Mouse (Mus musculus) forebrain, embryonic 16.5 days (tissue): ENCODE measurements around the gene Igflr1. TPM values are rescaled to one million over a fixed set of nuclear protein-coding genes. Genes with fewer than 3 reads are reported as not detected.
A peak's percentile ranks its signal among the peaks of the same experiment; 100 is the strongest.

Source experiments
- ATAC-seq: fragments of 200-750 bp; cut with Nextera tagmentation; 2 replicates; pipeline ENCODE4 v1.8.0; 2017; ENCODE audit warnings: mild to moderate bottlenecking, moderate library complexity
- H3K27ac ChIP-seq: fragments of 300-500 bp; sonication (generic); 2 replicates; pipeline ENCODE4 v1.5.1; 2014; ENCODE audit warnings: low read length, control low read depth
- H3K27me3 ChIP-seq: fragments of 300-500 bp; sonication (generic); replicated peaks from 2 replicates; pipeline ENCODE4 v1.6.1; 2014; ENCODE audit warnings: low read length; ENCODE audit not compliant: control insufficient read depth, insufficient read depth
- H3K36me3 ChIP-seq: fragments of 300-500 bp; sonication (generic); 2 replicates; pipeline ENCODE4 v1.6.1; 2014; ENCODE audit not compliant: control insufficient read depth, insufficient read depth
- H3K4me1 ChIP-seq: fragments of 300-500 bp; sonication (generic); replicated peaks from 2 replicates; pipeline ENCODE4 v1.6.1; 2014; ENCODE audit warnings: low read length; ENCODE audit not compliant: control insufficient read depth, insufficient read depth
- H3K4me2 ChIP-seq: fragments of 300-500 bp; sonication (generic); 2 replicates; pipeline ENCODE4 v1.6.1; 2014; ENCODE audit warnings: mild to moderate bottlenecking, low read length, control low read depth
- H3K4me3 ChIP-seq: fragments of 300-500 bp; sonication (generic); replicated peaks from 2 replicates; pipeline ENCODE4 v1.5.1; 2014; ENCODE audit warnings: mild to moderate bottlenecking, low read length, control low read depth
- H3K9ac ChIP-seq: fragments of 300-500 bp; sonication (generic); replicated peaks from 2 replicates; pipeline ENCODE4 v1.6.1; 2014; ENCODE audit warnings: low read depth, low read length, control low read depth
- H3K9me3 ChIP-seq: fragments of 300-500 bp; sonication (generic); 2 replicates; pipeline ENCODE4 v1.6.1; 2016; ENCODE audit warnings: low read length; ENCODE audit not compliant: control insufficient read depth
- WGBS: fragments of 180-500 bp; shearing (Covaris S2); extraction: QIAGEN DNeasy Blood & Tissue Kit; methylation state at CpG from one replicate; pipeline ENCODE4 v1.1.7; 2014; 5-methylcytosine and 5-hydroxymethylcytosine counted together
- polyA plus RNA-seq: library from polyadenylated mRNA; unstranded; fragments of >200 nt; fragmentation: Nextera tagmentation; extraction: Ambion mirVana; gene quantifications from 2 replicates; pipeline ENCODE4 v1.2.1, GENCODE M21; 2015

Gene Igflr1
- polyA plus RNA-seq, 1 experiment from 2014 or later: 6.3 TPM

DNA sequence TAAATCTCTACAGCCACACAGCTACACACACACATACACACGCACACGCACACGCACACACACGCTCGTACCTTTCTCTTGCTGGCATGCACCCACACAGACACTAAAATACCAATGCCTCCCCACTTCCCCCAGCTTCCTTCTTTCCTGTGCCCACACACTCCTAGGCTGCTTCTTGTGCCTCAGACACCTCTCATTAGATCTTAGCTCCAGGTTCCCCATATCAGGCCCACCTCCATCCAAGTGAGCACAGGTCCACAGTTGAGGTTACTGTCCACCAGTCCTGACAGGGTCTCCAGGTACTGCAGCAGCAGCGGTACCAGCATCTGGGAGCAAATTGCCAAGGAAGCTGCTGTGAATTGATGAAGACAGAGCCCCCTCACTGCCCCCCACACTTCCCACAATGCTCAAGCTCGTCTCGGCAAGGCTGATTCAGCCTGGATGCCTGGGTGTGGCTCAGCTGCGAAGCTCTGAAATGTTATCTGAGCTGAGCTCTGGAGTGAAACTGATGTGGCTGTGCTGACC is 33.9 kb upstream of the Igflr1 start:
- H3K4me2 ChIP-seq: no peak overlapping the region
- peaks cover 37% of the 10 kb centered on the region for H3K36me3 ChIP-seq
- no peak overlapping the region for H3K4me3 ChIP-seq
- no peak overlapping the region for H3K27ac ChIP-seq
- H3K9me3 ChIP-seq: no peaks in the 10 kb centered on the region
- 80% methylated on average over 9 of the region's 9 CpGs for WGBS
- H3K9ac ChIP-seq: no peak overlapping the region
- peaks cover 35% of the 10 kb centered on the region for H3K4me1 ChIP-seq
- no peak for ATAC-seq
- no peaks in the 10 kb centered on the region for H3K27me3 ChIP-seq

DNA sequence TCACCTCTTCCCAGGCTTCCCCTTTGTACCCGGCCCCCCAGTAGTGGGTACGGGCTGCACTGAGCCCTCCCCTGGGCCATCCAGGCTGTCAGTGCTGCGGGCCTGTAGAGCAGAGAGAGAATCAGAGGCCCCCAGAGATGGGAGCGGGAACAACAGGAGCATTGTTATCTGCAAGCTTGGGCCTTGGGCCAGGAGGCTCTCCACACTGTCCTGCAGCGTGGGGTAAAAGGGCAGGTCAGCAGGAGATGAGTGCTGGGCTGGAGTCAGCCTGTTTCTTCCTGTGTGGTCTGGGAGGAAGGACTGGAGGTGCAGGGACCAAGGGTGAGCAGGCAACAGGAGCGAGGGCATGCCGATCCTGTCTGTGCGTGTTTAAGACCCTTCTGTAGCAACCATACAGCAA is 32.3 kb upstream of the Igflr1 start:
- H3K4me2 ChIP-seq: peak overlapping the region; percentile 77
- peak overlapping the region; percentile 84 for H3K4me3 ChIP-seq
- ATAC-seq: no peak
- 8% methylated on average over 8 of the region's 8 CpGs for WGBS
- peaks cover 26% of the 10 kb centered on the region for H3K36me3 ChIP-seq
- H3K27ac ChIP-seq: no peak overlapping the region
- no peaks in the 10 kb centered on the region for H3K27me3 ChIP-seq
- H3K4me1 ChIP-seq: peaks cover 35% of the 10 kb centered on the region
- no peaks in the 10 kb centered on the region for H3K9me3 ChIP-seq
- H3K9ac ChIP-seq: peak overlapping the region; percentile 90

DNA sequence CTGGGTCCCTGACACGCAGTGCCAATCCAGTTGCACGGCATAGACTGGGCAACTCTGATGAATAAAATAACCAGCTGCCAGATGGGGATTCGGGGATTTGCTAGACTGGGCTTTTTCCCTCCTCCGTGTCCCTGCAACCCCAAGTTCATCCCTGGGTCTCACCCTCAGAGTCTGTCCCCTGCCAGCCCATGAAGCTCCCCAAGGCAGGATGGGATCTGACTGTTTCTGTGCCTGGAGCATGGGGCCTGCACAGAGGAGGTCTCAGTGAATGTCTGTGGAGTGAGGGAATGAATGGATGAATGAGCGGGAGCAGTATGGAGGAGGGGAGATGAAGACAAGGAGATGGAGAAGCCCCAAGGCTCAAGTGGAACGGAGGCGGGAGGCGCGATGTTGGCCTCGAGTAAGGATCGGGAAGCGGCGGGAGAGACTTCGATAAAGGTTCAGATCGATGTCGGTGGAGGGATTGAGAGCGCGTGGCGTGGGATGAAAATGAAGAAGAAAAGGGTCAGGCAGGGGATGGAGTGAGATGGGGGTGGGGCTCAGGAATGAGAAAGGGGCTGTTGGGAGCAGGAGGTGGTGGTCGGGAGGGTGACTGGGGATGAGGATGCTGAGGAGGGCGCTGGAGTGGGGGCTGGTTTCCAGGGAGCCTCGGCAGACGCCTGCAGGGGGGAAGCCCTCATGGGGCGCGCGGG is 31.1 kb upstream of the Igflr1 start:
- Histone ChIP-seq H3K4me1 (peaks cover 35% of the 10 kb centered on the region), H3K9me3 (no peaks in the 10 kb centered on the region), H3K27ac (peak overlapping the region; percentile 93), H3K4me3 (peak overlapping the region; percentile 84), H3K27me3 (no peaks in the 10 kb centered on the region), H3K9ac (peak overlapping the region; percentile 90), H3K36me3 (peaks cover 19% of the 10 kb centered on the region), H3K4me2 (peak overlapping the region; percentile 77)
- 1% methylated on average over 26 of the region's 26 CpGs for WGBS
- ATAC-seq: peak; percentile 55

DNA sequence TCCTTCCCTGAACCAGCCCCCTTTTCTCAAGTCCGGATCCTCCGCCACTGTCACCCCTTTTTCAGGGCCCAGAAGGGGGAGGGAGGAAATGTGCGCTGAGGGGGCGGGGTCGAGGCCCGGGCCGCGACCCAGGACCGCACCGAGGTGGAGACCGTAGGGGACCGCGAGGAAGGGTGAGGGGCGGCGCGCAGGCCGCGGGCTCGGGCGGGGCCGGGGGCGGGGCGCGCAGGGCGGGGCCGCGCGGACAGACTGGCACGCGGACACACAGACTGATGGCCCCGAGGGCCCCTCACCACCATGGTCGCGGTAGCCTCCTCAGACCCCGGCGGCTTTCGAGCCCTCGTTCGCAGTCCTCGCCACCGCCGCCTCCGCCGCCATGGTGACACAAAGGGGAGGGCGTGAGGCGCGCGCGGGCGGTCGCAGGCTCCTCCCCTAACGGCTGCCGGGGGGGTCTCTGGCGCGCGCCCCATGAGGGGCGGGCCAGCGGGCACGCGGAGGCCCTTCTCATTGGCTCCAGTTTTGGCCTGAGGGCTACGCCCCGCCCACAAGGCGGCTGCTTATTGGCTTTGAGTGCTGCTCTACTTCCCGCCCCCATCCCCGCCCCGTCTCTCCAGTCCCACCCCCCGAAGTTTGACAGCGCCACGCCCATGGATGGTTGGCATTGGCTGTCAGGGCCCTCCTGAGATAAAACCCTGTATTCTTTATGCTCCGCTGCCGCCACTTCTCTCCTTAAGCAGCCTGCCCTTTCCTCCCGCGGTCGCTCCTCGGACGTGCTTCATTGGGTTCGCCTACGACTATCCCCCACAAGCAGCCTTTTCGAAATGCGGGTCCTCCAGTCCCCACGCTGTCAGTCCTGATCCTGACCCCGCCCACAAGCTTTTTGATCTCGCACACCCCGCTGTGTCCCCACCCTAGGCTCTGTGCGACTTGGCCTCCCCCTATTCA is 30.3 kb upstream of the Igflr1 start, which contains the start of gene Arhgap33:
Gene Arhgap33, minus strand, starts transcription at position 428 of the 945 bp plus-strand sequence.
- Histone ChIP-seq H3K27me3 (no peaks in the 10 kb centered on the region), H3K4me3 (peak within 1 kb of the TSS; percentile 84), H3K36me3 (peaks cover 20% of the 10 kb centered on the region), H3K4me1 (peaks cover 35% of the 10 kb centered on the region), H3K4me2 (peak within 1 kb of the TSS; percentile 77), H3K9me3 (no peaks in the 10 kb centered on the region), H3K9ac (peak within 1 kb of the TSS; percentile 90), H3K27ac (peak within 1 kb of the TSS; percentile 95)
- ATAC-seq: peak; percentile 87
- under 1% methylated on average over 76 of the region's 84 CpGs for WGBS

DNA sequence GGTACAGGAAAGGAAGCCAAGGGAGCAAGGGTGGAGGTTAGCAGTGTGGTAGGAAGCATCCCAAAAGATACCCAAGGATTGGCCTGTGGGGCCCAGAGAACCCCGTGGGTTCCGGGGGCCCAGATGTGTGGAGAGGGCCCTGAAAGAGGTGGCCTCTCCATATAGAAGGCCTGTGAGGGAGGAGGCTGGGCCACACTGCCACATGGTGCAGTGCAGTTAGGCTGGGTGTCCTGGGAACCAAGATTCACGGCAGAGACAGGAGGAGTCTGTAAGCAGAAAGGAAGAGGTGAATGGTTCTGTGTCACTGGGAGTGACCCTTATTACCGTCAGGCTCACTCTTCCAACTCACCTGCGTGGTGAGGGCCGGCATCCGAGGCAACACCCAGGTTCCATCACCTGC is 24.7 kb upstream of the Igflr1 start:
- no peak overlapping the region for H3K9ac ChIP-seq
- H3K27me3 ChIP-seq: no peaks in the 10 kb centered on the region
- 93% methylated on average over 7 of the region's 7 CpGs for WGBS
- no peak overlapping the region for H3K27ac ChIP-seq
- no peak overlapping the region for H3K4me3 ChIP-seq
- no peak for ATAC-seq
- no peaks in the 10 kb centered on the region for H3K9me3 ChIP-seq
- H3K4me1 ChIP-seq: peaks cover 5% of the 10 kb centered on the region
- no peak overlapping the region for H3K4me2 ChIP-seq
- peaks cover 11% of the 10 kb centered on the region for H3K36me3 ChIP-seq

DNA sequence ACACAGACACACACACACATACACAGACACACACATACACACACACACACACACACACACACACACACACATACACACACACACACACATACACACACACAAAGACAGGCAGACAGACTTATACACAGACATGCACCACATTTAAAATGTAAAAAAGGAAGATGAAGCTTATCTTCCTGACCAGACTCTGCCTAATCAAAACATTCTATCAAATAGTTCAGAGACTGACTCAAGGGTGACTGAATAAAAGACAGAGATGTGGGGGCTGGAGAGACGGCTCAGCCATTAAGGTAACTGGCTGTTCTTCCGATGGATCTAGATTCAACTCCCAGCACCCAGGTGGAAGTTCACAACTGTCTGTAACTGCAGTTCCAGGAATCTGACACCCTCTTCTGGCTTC is 20.9 kb upstream of the Igflr1 start:
- peaks cover 12% of the 10 kb centered on the region for H3K36me3 ChIP-seq

DNA sequence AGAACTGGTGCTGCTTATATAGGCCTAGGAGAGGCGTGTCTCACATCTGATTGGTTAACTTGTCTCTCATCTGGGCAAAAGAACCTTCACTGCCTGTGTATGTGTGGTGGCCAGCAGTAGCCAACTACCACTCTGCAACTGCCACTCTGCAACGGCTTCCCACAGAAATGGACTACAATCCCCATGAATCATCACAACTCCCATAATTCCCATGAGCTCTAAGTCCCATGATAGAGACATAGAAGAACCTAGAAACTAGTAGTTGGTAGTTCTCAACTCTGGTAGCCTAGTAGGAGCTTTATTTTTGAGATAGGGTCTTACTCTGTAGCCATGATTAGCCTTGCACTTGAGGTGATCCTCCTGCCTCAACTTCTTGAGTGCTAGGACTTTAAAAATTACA is 15.3 kb upstream of the Igflr1 start:
- Histone ChIP-seq H3K9ac (no peak overlapping the region), H3K27me3 (no peaks in the 10 kb centered on the region), H3K9me3 (no peaks in the 10 kb centered on the region), H3K4me3 (no peak overlapping the region), H3K36me3 (peaks cover 7% of the 10 kb centered on the region), H3K4me1 (peaks cover 16% of the 10 kb centered on the region), H3K4me2 (no peak overlapping the region), H3K27ac (no peak overlapping the region)
- WGBS: 94% methylated on average over 2 of the region's 2 CpGs
- no peak for ATAC-seq

More for the DNA sequence above, 20.9 kb upstream of the Igflr1 start:
- WGBS: 93% methylated on average over 2 of the region's 2 CpGs
- Histone ChIP-seq H3K27me3 (no peaks in the 10 kb centered on the region), H3K4me1 (no peaks in the 10 kb centered on the region), H3K9me3 (no peaks in the 10 kb centered on the region), H3K4me2 (no peak overlapping the region), H3K4me3 (no peak overlapping the region), H3K27ac (no peak overlapping the region), H3K9ac (no peak overlapping the region)
- no peak for ATAC-seq

DNA sequence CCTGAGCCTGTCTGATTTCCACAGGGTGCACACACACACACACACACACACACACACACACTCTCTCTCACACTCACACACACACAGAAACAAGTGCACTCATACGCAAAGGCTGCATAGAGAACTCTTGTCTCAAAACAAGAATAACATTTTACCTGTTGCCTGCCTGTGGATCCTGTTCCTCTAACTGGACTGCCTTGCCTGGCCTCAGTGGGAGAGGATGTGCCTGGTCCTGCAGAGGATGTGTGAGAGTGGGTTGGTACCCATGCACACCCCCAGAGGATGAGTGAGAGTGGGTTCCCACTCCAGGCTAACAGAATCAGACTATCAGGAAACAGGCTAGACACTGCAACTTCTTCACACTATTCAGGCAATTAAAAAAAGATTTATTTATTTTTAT is 14.6 kb upstream of the Igflr1 start:
- no peak overlapping the region for H3K27ac ChIP-seq
- WGBS: 100% methylated on average over 1 of the region's 1 CpGs
- no peak for ATAC-seq
- peaks cover 16% of the 10 kb centered on the region for H3K4me1 ChIP-seq
- no peaks in the 10 kb centered on the region for H3K27me3 ChIP-seq
- H3K4me3 ChIP-seq: no peak overlapping the region
- H3K9me3 ChIP-seq: no peaks in the 10 kb centered on the region
- peaks cover 9% of the 10 kb centered on the region for H3K36me3 ChIP-seq
- H3K4me2 ChIP-seq: no peak overlapping the region
- no peak overlapping the region for H3K9ac ChIP-seq

DNA sequence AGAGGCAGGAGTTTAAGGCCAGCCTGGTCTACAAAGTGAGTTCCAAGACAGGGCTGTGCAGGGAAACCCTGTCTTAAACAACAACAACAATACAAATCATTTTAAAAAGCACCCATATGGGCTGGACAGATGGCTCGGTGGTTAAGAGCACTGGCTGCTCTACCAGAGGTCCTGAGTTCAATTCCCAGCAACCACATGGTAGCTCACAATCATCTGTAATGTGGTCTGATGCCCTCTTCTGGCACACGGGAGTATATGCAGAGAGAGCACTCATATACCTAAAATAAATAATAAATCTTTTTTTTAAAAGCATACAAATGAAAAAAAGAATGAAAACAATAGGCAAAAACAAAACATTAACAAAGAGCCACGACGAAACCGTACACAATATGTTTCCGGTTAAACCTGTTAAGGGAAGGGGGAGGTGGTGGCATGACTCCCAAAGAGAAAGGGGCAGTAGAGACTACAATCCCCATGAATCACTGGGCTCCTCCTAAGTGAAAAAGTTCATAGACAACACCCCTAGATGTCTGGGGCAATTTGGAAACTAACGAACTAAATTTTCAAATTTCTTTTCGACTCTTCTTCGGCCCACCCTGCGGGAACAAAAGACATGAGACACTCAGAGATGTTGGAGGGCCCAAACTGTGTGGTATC is 13.7 kb upstream of the Igflr1 start:
- ATAC-seq: peak; percentile 70
- Histone ChIP-seq H3K4me2 (peak overlapping the region; percentile 48), H3K9me3 (no peaks in the 10 kb centered on the region), H3K36me3 (peaks cover 11% of the 10 kb centered on the region; the same call in 1 of the 2 replicates), H3K4me1 (peaks cover 16% of the 10 kb centered on the region), H3K27me3 (no peaks in the 10 kb centered on the region), H3K27ac (peak overlapping the region; percentile 99), H3K4me3 (peak overlapping the region; percentile 75), H3K9ac (peak overlapping the region; percentile 74)
- WGBS: 3% methylated on average over 10 of the region's 10 CpGs
